Mouse (Mus musculus) left cerebral cortex, postnatal 25 days (tissue): ENCODE data around the gene Ccdc85b. TPM values are rescaled to one million over a fixed set of nuclear protein-coding genes. Genes with fewer than 3 reads are reported as not detected.

Source experiments
- DNase-seq, 2 experiments: peaks; one replicate each; pipeline ENCODE4 v3.0.0; 2022; ENCODE audit warnings: low spot score in 2 of 2, mixed read lengths in 1 of 2
- intact Hi-C: fragments of 180-260 bp; cut with DNase I; formaldehyde crosslinking; loops from one replicate; pipeline ENCODE4 v1.15.1; 2025
- total RNA-seq, 2 experiments: library from RNA; stranded (reverse); gene quantifications; 2 replicates each; pipeline ENCODE4 v1.2.3; 2021

Ccdc85b gene
- total RNA-seq, 2 experiments from 2014 or later, result 26.4 to 27.9 TPM

DNA sequence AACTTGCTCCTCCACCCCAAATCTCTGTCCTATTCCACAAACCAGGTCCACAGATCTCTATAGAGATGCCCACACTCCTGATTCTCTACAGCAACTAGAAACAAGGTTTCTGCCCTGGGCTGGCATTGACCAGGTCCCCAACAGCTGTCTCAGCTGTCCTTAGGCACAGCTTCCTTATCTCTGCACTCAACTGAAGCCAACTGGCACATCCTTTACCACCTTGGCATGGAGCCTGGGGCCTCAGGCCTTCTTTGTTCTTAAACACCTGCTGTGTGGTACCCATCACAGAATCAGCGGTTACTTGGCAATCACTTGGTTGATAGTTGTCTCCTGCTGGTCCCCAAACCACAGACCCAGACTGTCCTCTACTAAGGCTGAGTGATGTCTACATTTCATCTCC, 27.3 kb downstream of the Ccdc85b start:
- intact Hi-C loops, result loop anchor here (10.0 kb wide), 1 partner anchor 154 kb away; no protein-coding TSS in a partner anchor
- DNase-seq, result no peak

DNA sequence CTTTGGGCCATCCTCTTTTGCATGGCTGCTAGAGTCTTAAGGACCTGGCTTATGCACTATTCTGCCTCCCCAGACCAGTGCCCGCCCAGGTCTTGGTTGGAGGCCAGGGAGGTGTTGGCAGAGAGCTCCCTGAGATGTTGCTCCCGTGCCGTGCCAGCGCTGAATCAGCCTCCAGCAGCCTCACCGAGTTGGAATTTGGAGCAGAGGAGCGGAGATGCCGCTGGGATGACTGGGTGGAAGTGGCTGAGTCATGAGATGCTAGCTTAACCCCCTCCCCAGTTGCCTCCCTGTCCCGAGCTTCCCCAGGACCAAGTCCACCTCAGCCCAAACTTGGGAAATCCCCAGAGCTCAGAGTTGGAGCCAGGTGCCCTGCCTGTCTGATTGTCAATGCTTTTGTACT, 27.9 kb downstream of the Ccdc85b start:
- DNase-seq, result peak in 1 of 2 experiments; percentile 32
- intact Hi-C loops, result loop anchor here (10.0 kb wide), 1 partner anchor 155 kb away; no protein-coding TSS in a partner anchor

DNA sequence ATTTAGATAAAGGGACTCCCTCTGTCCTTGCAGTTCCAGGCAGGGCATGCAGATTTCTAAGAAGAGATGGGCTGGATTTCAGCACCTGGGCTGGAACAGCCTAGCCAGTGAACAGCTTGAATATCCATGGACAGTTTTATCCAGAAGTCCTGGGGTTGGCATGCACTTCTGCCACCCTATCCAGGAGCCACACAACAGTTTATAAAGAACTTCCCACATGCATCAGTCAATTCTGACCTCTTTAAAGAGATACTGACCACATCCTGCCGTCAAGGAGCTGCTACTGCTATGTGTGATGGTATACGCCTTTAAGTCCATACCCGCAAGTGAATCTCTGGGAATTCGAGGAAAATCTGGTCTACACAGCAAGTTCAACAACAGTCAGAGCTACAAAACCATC, 28.5 kb downstream of the Ccdc85b start:
- DNase-seq, result no peak
- intact Hi-C loops, result no loop called here

DNA sequence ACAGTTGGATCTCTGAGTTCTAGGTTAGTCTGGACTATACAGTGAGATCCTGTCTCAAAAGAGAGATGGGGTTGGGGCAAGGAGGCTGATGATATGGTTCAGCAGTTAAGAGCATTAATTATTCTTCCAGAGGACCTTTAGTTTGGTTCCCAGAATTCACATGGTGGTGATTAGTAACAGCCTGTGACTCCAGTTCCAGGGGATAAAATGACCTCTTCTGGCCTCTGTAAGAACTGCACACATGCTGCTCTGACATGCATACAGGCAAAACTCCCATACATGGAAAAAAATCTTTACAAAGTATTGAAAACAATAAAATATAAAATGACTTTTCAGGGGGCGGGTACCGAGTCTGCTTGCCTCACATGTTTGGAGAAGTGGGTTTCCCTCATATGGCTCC, 29.6 kb downstream of the Ccdc85b start:
- DNase-seq, result no peak
- intact Hi-C loops, result no loop called here

DNA sequence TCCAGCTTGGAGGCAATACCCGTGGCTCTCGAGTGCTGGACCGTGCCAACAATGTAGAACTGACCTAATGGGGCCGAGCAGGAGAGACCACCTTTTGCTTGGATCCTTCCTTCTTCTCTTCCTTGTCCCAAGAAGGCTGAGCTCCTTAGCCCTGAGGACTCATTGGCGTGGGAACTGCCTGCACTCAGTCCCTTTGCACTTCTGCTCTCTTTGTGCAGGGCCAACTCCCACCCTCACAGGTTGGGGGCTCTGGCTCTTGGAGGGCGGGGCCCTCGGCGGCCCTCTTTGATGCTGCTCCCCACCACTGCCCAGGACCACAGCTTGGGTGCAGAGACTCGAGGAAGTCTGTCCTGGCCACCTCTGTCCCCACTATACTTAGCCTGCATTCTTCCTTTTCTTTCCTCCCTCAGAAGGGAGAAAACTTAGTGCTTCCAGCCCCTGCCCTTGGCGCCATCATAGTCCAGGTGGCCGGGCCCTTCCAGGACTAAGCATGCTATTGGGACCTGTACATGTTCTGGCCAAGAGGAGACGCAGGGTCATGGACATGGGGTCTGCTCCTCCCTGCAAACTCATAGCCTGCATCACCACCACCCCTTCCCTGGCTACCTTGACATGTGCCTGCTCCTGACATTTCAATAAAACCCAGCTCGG, 30.9 kb downstream of the Ccdc85b start:
- intact Hi-C loops, result no loop called here

DNA sequence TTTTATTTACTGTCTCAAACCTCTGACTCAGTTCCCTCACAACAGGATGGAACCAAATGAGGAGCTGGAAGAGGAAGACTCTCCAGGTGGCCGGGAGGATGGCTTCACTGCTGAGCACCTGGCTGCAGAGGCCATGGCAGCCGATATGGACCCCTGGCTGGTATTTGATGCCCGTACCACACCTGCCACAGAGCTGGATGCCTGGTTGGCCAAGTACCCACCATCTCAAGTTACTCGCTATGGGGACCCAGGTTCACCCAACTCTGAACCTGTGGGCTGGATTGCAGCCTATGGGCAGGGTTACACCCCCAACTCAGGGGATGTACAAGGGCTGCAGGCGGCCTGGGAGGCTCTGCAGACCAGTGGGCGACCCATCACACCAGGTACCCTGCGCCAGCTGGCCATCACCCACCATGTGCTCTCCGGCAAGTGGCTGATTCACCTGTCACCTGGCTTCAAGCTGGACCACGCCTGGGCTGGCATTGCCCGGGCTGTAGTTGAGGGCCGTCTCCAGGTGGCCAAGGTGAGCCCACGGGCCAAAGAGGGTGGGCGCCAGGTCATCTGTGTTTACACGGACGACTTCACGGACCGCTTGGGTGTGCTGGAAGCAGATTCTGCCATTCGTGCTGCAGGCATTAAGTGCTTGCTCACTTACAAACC, 31.7 kb downstream of the Ccdc85b start:
- intact Hi-C loops, result loop anchor here (1.0 to 2.0 kb wide), 2 partner anchors 31 to 63 kb away; partner anchors contain the start of genes Ccdc85b and Mus81
- no peak for DNase-seq

More for the DNA sequence above, 30.9 kb downstream of the Ccdc85b start:
- DNase-seq, result no peak

DNA sequence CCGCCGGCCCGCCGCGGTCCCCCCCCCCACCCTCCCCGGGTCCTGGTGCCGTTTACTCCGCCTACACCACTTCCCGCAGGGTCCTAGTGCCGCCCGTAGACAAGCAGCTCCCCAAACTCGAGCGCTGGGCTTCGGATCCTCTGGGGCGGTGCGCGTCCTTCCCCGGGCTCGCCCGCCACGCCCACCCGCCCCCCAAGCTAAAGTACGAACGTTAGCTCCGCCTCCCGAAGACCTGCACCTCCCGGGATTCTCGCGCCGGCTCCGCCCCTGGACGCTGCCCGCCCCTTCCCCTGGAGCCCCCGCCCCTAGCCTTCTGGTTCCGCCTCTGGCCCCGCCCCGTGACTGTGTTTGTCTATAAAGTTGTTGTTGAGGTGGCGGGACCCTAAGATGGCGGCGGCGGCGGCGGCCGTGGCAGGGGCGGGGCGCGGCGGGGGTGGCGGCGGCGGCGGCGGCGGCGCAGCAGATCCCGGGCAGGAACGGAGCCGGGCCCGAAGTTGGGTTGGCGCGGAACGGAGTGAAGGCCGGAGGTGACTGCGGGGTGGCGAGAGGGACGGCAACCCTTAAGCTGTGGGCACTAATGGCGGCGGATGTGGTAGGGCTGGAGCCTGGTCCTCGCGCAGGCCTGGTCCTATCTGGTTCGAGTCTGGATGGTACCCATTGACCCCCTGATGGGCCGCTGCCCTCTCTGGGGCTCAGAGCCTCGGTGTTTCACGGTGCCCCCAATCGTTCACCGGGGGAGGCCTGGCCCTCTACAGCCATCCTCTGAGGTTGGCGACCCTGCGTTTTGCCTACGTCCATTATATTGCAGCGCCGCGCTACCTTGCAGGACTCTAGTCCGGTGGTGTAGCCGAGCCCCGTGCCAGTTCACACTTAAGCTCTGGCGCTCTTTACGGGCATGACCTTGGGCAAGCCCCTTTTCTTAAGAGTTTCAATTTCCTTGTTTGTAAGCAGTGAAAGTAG, 32.6 kb downstream of the Ccdc85b start, which contains the start of the genes Drap1 and AI837181:
TSS of gene Drap1 (minus strand) at position 198 of the 960 bp plus-strand sequence.
TSS of gene AI837181 (plus strand) at position 363 of the 960 bp plus-strand sequence.
- DNase-seq, result peak; percentile 92 to 95
- intact Hi-C loops, result loop anchor here (1.0 to 2.0 kb wide), 4 partner anchors 32 to 64 kb away; partner anchors contain the start of genes Ccdc85b, Eif1ad, Mus81 and Sart1

DNA sequence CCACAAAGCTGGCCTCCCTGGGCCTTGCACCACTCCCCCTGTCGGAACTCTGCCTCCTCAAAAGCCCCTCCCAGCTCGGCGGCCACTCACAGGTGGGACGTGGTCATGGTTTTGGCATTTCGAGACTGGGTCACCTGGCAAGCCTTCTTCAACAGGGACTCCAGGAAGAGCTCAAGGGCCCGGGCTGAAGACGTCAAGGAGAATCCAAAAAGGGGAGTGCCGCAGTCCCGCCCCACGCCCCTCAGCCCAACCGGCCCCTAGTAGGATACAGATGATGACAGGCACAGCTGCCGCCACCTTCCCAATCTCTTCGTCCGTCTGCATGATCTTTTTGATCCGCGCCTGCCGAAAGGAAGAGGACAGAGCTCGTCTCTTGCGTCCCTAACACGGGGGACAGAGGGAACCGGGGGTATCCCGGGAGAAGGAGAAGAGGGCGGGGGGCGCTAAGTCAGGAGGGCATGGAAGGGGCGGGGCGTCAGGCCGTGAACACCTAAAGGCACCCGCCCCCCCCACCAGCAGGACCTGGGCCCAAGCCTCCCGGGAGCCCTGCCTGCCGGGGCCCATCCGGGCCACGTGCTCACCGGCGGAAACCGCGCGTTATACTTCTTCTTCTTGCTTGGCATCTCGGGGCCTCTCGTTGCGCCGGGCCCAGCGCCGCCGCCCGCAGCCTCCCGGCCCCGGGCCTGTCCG, 33.5 kb downstream of the Ccdc85b start:
- DNase-seq, result peak in 1 of 2 experiments; percentile 36
- intact Hi-C loops, result loop anchor here (1.0 to 2.0 kb wide), 3 partner anchors 36 to 65 kb away; partner anchors contain the start of genes Eif1ad, Mus81 and Sart1

DNA sequence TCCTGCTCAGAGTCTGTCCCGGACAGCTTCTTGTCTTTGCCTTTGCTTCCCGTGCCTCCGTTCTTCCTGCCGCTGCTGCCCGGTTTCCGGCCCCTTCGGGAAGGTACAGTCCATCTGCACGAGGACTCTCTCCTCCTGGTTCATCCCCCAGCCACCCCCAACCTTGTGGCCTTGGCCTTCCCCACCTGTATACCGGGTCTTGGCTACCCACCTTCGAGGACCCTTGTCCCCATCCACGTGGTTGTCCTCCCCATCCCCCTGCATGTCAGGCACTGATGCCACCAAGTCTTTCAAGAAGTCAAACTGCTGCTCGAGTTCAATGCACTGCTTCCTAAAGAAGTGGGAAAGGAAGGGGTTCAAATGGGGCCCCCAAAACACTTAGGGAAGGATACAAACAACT, 34.1 kb downstream of the Ccdc85b start:
- intact Hi-C loops, result no loop called here
- DNase-seq, result no peak

DNA sequence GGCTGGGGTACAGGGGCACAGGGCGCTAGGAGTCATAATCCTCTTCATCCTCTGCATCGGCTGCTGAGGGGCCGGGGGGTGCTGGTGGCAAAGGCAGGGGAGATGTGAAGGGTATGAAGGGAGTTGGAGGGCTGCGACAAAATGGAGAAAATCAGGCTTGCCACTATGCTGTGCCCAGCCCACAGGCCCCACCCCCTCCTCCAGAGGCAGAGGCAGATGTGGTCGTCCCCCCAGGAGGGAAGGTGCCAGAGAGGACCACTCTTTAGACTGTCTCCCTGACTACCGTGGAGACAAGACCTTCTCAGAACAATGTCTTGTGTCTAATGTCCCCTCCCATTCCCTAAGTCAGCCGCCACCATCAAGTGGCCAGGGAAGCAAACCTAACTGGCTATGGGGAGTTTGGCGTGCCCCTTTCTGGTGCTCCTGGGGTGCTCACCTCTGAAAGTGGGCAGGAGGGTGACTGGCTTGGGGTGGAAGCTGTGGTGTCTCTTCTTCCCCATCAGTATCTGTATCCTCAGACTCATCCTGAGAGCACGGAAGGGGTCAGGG, 34.7 kb downstream of the Ccdc85b start:
- no peak for DNase-seq
- intact Hi-C loops, result no loop called here

DNA sequence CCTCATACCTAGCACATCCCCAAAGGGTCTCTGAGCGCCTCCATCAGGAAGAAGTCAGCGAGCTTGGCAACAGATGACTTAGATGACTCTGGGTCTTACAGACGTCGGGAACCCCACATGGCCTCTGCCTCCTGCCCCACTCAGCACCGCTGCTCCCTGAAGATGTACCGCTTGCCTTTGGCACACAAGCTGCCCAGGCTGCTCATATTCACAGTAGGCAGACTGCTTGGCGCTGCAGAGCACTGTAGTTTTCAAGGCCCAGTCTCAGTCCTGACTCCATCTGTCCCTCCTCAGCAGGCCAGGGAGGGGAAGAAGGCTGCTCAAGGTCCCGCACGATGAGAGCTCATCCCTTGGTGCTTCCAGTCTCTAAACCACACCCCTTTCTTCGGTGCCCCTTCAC, 35.4 kb downstream of the Ccdc85b start:
- no peak for DNase-seq
- intact Hi-C loops, result no loop called here

DNA sequence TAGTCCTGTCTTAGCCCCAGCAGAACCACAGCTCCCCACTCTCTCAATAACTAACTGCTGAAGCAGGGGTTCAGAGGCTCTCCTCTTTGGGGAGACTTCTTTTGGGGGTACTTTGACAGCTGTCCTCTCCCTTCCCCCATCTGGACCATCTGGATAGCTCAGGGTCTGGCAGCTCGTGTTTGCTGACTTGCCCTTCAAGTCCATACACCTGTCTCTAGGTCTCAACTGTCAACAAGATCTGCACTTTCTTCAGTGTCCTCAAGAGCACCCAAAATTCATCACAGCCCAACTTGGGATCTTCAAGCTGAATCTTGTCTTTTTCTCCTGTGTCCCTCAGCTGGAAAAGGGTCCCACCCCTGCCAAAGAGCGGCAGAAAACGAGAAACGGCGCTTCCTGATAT, 35.9 kb downstream of the Ccdc85b start:
- intact Hi-C loops, result no loop called here

DNA sequence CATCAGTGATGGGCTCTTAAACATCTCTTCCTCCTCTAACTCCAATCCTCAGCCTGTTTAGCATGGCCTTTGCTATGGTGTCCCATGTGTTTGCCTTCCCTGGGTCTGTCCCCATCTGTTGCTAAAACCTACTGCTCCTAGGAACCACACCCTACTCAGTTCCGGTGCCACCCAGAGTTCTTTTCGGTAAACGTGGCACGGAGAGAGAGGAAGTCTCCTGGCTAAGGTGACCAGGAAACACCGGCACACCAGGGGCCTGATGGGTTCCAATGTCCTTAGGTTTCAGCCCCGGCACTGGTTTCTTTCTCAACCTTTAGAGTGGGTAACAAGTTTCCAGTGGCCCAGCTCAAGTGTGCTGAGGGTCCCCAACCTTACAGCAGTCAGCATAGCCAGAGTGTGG, 37.1 kb downstream of the Ccdc85b start:
- no peak for DNase-seq
- intact Hi-C loops, result no loop called here

More for the DNA sequence above, 35.9 kb downstream of the Ccdc85b start:
- no peak for DNase-seq

DNA sequence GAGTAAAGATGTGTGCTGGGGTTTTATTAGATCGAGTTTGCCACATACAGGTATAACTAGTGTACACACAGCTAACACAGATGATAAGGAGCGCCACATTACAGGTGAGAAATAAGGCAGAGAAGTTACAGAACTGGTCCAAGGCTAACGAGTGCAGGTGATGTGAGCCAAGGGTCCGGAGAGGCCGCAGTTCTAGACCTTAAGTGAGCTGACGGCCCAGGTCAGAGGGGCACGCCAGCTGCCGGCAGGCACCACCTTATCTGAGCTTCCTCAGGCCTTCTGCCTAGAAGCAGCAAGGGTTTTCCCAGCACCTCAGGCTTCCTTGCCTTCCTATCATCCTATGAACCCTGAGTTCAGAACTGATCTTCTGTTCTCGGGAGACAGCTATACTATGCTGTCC, 38.1 kb downstream of the Ccdc85b start:
- DNase-seq, result no peak
- intact Hi-C loops, result no loop called here

DNA sequence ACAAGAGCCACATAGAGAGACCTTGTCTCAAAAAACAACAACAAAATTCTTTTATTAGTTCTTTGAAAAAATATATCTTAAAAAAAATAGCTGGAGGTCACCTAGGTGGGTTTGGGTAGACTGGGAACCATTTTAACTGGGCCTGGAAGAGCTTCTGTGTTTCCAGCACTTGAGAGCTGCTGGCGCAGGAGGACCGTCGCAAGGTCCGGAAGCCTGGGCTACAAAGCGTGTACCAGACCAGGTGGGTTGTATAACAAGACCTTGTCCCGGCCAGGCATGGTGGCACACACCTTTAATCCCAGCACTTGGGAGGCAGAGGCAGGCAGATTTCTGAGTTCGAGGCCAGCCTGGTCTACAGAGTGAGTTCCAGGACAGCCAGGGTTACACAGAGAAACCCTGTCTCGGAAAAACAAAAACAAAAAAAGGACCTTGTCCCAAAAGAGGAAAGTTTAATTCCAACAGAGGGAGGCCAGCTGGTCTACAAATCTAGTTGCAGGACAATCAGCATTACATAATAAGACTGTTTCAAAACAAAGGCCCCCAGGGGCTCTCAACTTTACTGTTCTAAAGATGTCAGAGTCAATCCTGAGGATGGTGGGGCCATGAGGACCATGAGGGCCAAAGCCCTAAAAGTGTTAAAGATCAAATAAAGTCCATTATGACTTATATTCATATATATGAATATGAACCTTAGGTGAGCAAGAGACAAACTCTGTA, 38.8 kb downstream of the Ccdc85b start:
- intact Hi-C loops, result no loop called here

DNA sequence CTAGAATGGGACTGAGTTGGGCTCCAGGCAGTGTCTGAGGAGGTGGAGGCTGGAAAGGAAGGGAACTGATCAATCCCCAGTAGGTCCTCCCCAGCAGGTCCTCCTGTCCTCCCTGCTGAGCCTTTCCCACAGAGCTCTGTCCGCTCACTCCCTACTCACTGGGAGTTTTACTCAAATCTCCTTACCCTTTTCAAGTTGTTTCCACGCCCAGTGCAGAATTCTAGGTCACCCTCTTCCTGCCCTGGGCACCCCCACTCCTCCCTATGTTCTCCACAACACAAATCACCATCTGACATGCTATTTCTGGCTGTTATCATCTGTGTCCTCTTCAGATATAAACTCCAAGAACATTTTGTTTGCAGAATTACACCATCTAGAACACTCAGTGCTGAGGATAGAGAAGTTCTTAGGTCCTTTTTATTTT, 43.1 kb downstream of the Ccdc85b start:
- no peak for DNase-seq
- intact Hi-C loops, result no loop called here

More for the DNA sequence above, 38.8 kb downstream of the Ccdc85b start:
- DNase-seq, result no peak

DNA sequence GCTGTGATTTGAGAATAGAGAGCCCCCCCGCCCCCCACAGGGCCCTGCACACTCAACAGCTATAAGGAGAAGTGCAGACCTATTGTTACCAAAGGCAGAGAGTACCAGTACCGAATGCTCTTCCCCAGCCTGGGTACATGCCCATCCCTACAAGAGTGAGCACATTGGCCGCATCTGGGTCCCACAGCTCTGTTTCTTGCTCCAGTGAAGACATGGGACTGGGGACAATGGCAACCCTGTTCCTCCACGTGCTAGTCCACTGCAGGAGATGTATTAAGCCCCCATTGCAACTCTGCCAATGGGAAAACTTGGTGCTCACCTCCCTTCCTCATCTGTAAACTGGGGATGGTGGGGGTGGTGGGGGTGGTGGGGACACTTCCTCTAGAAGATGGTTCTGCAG, 43.9 kb downstream of the Ccdc85b start:
- intact Hi-C loops, result no loop called here
- no peak for DNase-seq

DNA sequence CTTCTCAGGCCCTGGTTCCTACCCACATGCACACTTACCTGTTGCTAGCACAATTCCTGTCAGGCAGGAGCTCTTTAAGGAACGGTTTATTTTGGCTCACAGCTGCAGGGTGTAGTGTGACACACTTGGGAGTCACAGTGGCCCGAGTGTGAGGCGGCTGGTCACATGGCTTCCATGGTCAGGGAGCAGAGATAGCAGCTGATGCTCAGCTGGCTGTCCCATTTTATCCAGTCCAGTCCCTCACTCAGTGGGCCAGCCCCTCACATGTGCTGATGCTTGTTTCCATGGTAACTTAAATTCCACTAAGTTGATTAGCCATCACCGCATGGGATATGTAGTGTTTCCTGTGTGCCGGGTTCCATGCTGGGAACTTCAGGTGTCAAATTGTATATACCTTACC, 45.7 kb downstream of the Ccdc85b start:
- DNase-seq, result no peak
- intact Hi-C loops, result no loop called here
